Mouse (Mus musculus) telencephalon, adult 2 months (tissue): ENCODE results near the gene Gspt2.
"Not testable (repeated sequence)": the region's sequence is repeated elsewhere in the genome, so short reads cannot be mapped to it uniquely, and the experiment has no call there.

Source experiments
- DNase-seq: peaks from one replicate; pipeline ENCODE4 v3.0.0-alpha.2; 2011; ENCODE audit warnings: low read depth, low spot score

Gspt2 gene

GRCm38 (mm10) chrX:94635961-94636563, at the start of gene Gspt2:
Gene Gspt2 (plus strand): TSS chrX:94636069.
- peak; percentile 58 for DNase-seq

GRCm38 (mm10) chrX:94624835-94625803, 10.8 kb upstream of the Gspt2 start:
- no peak for DNase-seq

- DNase-seq = no peak
Observed at GRCm38 (mm10) chrX:94636911-94637310, 1.0 kb downstream of the Gspt2 start.

GRCm38 (mm10) chrX:94648541-94648940, 12.7 kb downstream of the Gspt2 start:
- no peak for DNase-seq

GRCm38 (mm10) chrX:94657734-94658133, 21.9 kb downstream of the Gspt2 start:
- DNase-seq = no peak

- no peak for DNase-seq
Observed at GRCm38 (mm10) chrX:94670814-94671213, 34.9 kb downstream of the Gspt2 start.

GRCm38 (mm10) chrX:94674977-94675376, 39.1 kb downstream of the Gspt2 start:
- DNase-seq = peak; percentile 19

GRCm38 (mm10) chrX:94681581-94681980, 45.7 kb downstream of the Gspt2 start:
- DNase-seq = not testable (repeated sequence)

- not testable (repeated sequence) for DNase-seq
Observed at GRCm38 (mm10) chrX:94689593-94689992, 53.7 kb downstream of the Gspt2 start.
